Mouse (Mus musculus) cerebellum, postnatal 36 days (tissue): ENCODE data around the gene Ube2i.
A peak's percentile ranks its signal among the peaks of the same experiment; 100 is the strongest.

ENCODE experiments used
- DNase-seq, 2 experiments: peaks; one replicate each; pipeline ENCODE4 v3.0.0; 2021 to 2022; ENCODE audit warnings: mixed read lengths in 2 of 2

The Ube2i gene

GRCm38 (mm10) chr17:25274571-25275346 is at the start of gene Ube2i:
TSS of gene Ube2i (minus strand) at chr17:25274622.
- DNase-seq = no peak

GRCm38 (mm10) chr17:25322930-25323329 is 48.5 kb upstream of the Ube2i start:
- no peak for DNase-seq

GRCm38 (mm10) chr17:25320819-25321218 is 46.4 kb upstream of the Ube2i start:
- DNase-seq = no peak

GRCm38 (mm10) chr17:25318354-25318753 is 43.9 kb upstream of the Ube2i start, which contains the start of gene Prss29:
TSS of gene Prss29 (plus strand) at chr17:25318654.
- no peak for DNase-seq

GRCm38 (mm10) chr17:25308346-25308745 is 33.9 kb upstream of the Ube2i start, which contains the start of gene Prss28:
TSS of gene Prss28 (plus strand) at chr17:25308646.
- DNase-seq = no peak

- DNase-seq = no peak
These were observed 23.7 kb upstream of the Ube2i start, which contains the start of gene Prss34 for GRCm38 (mm10) chr17:25298094-25298493. TSS of gene Prss34 (plus strand) at chr17:25298394.

GRCm38 (mm10) chr17:25294111-25294510 is 19.7 kb upstream of the Ube2i start:
- DNase-seq = no peak

- no peak for DNase-seq
These were observed 19.1 kb upstream of the Ube2i start for GRCm38 (mm10) chr17:25293495-25293894.

- DNase-seq = no peak
These were observed 16.0 kb upstream of the Ube2i start for GRCm38 (mm10) chr17:25290411-25290810.

GRCm38 (mm10) chr17:25288842-25289241 is 14.4 kb upstream of the Ube2i start:
- DNase-seq = peak; percentile 33 to 35

GRCm38 (mm10) chr17:25285033-25285432 is 10.6 kb upstream of the Ube2i start:
- DNase-seq = peak; percentile 77 to 84

- peak in 1 of 2 experiments; percentile 19 for DNase-seq
These were observed 7.7 kb upstream of the Ube2i start for GRCm38 (mm10) chr17:25282133-25282532.

- DNase-seq = no peak
These were observed 1.4 kb upstream of the Ube2i start for GRCm38 (mm10) chr17:25275833-25276232.

- DNase-seq = peak; percentile 91 to 100
These were observed 518 bp downstream of the Ube2i start for GRCm38 (mm10) chr17:25273706-25274501.

- DNase-seq = peak in 1 of 2 experiments; percentile 83
These were observed 1.3 kb downstream of the Ube2i start for GRCm38 (mm10) chr17:25272951-25273705.

- no peak for DNase-seq
These were observed 2.1 kb downstream of the Ube2i start for GRCm38 (mm10) chr17:25272326-25272725.

GRCm38 (mm10) chr17:25270795-25271335 is 3.6 kb downstream of the Ube2i start:
- no peak for DNase-seq

GRCm38 (mm10) chr17:25264453-25264852 is 10.0 kb downstream of the Ube2i start:
- DNase-seq = peak; percentile 21 to 36

- DNase-seq = no peak
These were observed 16.6 kb downstream of the Ube2i start for GRCm38 (mm10) chr17:25257804-25258261.

- DNase-seq = no peak
These were observed 18.2 kb downstream of the Ube2i start, which contains the start of gene Baiap3 for GRCm38 (mm10) chr17:25256140-25256754. TSS of gene Baiap3 (minus strand) at chr17:25256364.

- DNase-seq = no peak
These were observed 19.3 kb downstream of the Ube2i start for GRCm38 (mm10) chr17:25255110-25255509.

GRCm38 (mm10) chr17:25253760-25254159 is 20.7 kb downstream of the Ube2i start:
- no peak for DNase-seq
